Comparison of ENCODE assay signal across 27 mouse cellular contexts in the genomic region with DNA sequence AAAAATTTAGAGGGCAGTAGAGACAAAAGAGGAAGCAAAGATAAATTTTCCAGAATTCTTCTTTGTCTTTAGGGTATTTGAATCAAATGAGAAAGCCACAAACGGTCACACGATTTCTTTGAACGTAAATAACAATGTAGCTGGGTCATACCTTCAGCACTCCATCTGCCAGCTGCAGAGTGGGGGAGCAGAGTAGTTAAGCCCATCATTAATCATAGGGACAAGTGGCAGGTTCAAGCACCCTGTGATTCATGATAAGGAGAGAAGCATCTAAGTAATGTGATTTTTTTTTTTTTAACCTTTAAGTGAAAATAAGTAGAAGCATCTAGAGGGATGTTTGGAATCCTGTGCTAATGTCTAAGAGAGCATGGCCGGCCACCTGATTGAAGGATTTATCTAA.
DNase-seq lines count a peak whose midpoint lies in the region; ATAC-seq and TF ChIP-seq lines count a peak whose summit lies in the region.
"Had no signal": no experiment of that assay in that cellular context is flagged by ENCODE, and none has a peak within 500 bp of the region (broad histone marks: within the 10 kb centered on the region; RNA-seq: fewer than 3 reads in every experiment).

No protein-coding gene starts in this region.

- no peak overlapping the region for H3K27ac ChIP-seq in hindbrain, embryonic 11.5 days (ENCODE audit: low read depth, low read length)
- no peak overlapping the region for H3K27ac ChIP-seq in hindbrain, postnatal 0 days
- H3K27ac ChIP-seq in CH12.LX (ENCODE audit: insufficient read depth, low read depth) = no peak overlapping the region
- H3K27ac ChIP-seq: forebrain, embryonic 15.5 days; heart, adult 2 months; heart, embryonic 10.5 days; heart, embryonic 13.5 days; hindbrain, embryonic 12.5 days; hindbrain, embryonic 15.5 days; intestine, embryonic 15.5 days had no signal

- dilution Hi-C loops in CH12.LX (cut with MboI; ENCODE audit: extremely low pct_ligation_motif_present, extremely low pct_unique_long_range_greater_than_20kb, low sequenced_read_pairs) = no loop called here

- no peak; the same call in 1 of the 2 replicates for ATAC-seq in hindbrain, embryonic 11.5 days (ENCODE audit: low FRiP score)
- ATAC-seq in hindbrain, postnatal 0 days = no peak
- ATAC-seq: intestine, embryonic 15.5 days; Patski had no signal

- TF ChIP-seq EP300 in CH12.LX (IDR thresholded peaks at IDR 0.05; ENCODE audit: low read length) = peak; percentile 48; the same call in 1 of the 2 replicates

- WGBS in hindbrain, embryonic 11.5 days = 66% methylated on average over 4 of the region's 4 CpGs
- WGBS in hindbrain, postnatal 0 days = 68% methylated on average over 4 of the region's 4 CpGs

- H3K79me2 ChIP-seq in CH12.LX (replicated peaks; ENCODE audit: control insufficient read depth, extremely low read depth, insufficient read depth, poor library complexity, severe bottlenecking) = no peaks in the 10 kb centered on the region

- no peaks in the 10 kb centered on the region for H3K9me3 ChIP-seq in hindbrain, embryonic 11.5 days (ENCODE audit: control insufficient read depth, low read length)
- no peaks in the 10 kb centered on the region for H3K9me3 ChIP-seq in hindbrain, postnatal 0 days (ENCODE audit: low read length)
- H3K9me3 ChIP-seq in CH12.LX (replicated peaks; ENCODE audit: low read length) = no peaks in the 10 kb centered on the region
- H3K9me3 ChIP-seq: forebrain, embryonic 10.5 days; forebrain, embryonic 15.5 days; G1E; heart, embryonic 10.5 days; heart, embryonic 13.5 days; hindbrain, embryonic 12.5 days; hindbrain, embryonic 15.5 days; intestine, embryonic 15.5 days had no signal

- TF ChIP-seq RAD21 in CH12.LX (IDR thresholded peaks at IDR 0.05; ENCODE audit: low read depth, low read length) = no peak

- no peaks in the 10 kb centered on the region for H3K27me3 ChIP-seq in hindbrain, embryonic 11.5 days (ENCODE audit: control insufficient read depth, insufficient read depth, low read length)
- no peaks in the 10 kb centered on the region for H3K27me3 ChIP-seq in hindbrain, postnatal 0 days (ENCODE audit: insufficient read depth, low read length)
- H3K27me3 ChIP-seq in CH12.LX (replicated peaks) = no peaks in the 10 kb centered on the region
- H3K27me3 ChIP-seq: forebrain, embryonic 15.5 days; heart, embryonic 13.5 days; hindbrain, embryonic 12.5 days; hindbrain, embryonic 15.5 days; intestine, embryonic 15.5 days; Patski had no signal

- in situ Hi-C loops in CH12.LX (cut with MboI; ENCODE audit: low pct_ligation_motif_present, low pct_unique_long_range_greater_than_20kb, low sequenced_read_pairs) = no loop called here

- no peak overlapping the region for H3K4me2 ChIP-seq in hindbrain, embryonic 11.5 days (replicated peaks; ENCODE audit: low read depth, low read length)
- H3K4me2 ChIP-seq in hindbrain, postnatal 0 days (ENCODE audit: low read depth, low read length) = no peak overlapping the region
- H3K4me2 ChIP-seq in CH12.LX (ENCODE audit: insufficient read depth, low read depth, poor library complexity, severe bottlenecking) = no peak overlapping the region
- H3K4me2 ChIP-seq: forebrain, embryonic 15.5 days; heart, embryonic 13.5 days; hindbrain, embryonic 12.5 days; hindbrain, embryonic 15.5 days; intestine, embryonic 15.5 days had no signal

- no peaks in the 10 kb centered on the region for H3K4me1 ChIP-seq in hindbrain, embryonic 11.5 days (replicated peaks; ENCODE audit: control insufficient read depth, insufficient read depth, low read length)
- no peaks in the 10 kb centered on the region for H3K4me1 ChIP-seq in hindbrain, postnatal 0 days (ENCODE audit: insufficient read depth, low read length)
- H3K4me1 ChIP-seq in CH12.LX (ENCODE audit: control insufficient read depth in 1 of 2, insufficient read depth in 2 of 2) = peaks cover 0 to 11% of the 10 kb centered on the region in 2 experiments; a peak in 2 of 4 replicates
- H3K4me1 ChIP-seq: forebrain, embryonic 10.5 days; forebrain, embryonic 15.5 days; heart, embryonic 10.5 days; heart, embryonic 13.5 days; hindbrain, embryonic 12.5 days; hindbrain, embryonic 15.5 days; intestine, embryonic 15.5 days had no signal

- intact Hi-C loops in gastrocnemius, postnatal 36 days (cut with DNase I) = no loop called here

- no peak overlapping the region for H3K9ac ChIP-seq in hindbrain, embryonic 11.5 days (ENCODE audit: low read depth, low read length)
- no peak overlapping the region for H3K9ac ChIP-seq in hindbrain, postnatal 0 days (replicated peaks; ENCODE audit: low read length)
- H3K9ac ChIP-seq in CH12.LX (ENCODE audit: insufficient read depth, low read depth) = no peak overlapping the region
- H3K9ac ChIP-seq: forebrain, embryonic 15.5 days; heart, embryonic 13.5 days; hindbrain, embryonic 12.5 days; hindbrain, embryonic 15.5 days; intestine, embryonic 15.5 days had no signal

- no peaks in the 10 kb centered on the region for H3K36me3 ChIP-seq in hindbrain, embryonic 11.5 days (ENCODE audit: control insufficient read depth, insufficient read depth, low read length)
- no peaks in the 10 kb centered on the region for H3K36me3 ChIP-seq in hindbrain, postnatal 0 days (ENCODE audit: insufficient read depth, low read length)
- H3K36me3 ChIP-seq in CH12.LX (replicated peaks in 1 of 2; ENCODE audit: control insufficient read depth in 1 of 2, insufficient read depth in 1 of 2, low read length in 1 of 2) = no peaks in the 10 kb centered on the region
- H3K36me3 ChIP-seq: forebrain, embryonic 10.5 days; forebrain, embryonic 15.5 days; G1E; heart, embryonic 10.5 days; heart, embryonic 13.5 days; hindbrain, embryonic 12.5 days; hindbrain, embryonic 15.5 days; intestine, embryonic 15.5 days had no signal

- no peak overlapping the region for H3K4me3 ChIP-seq in hindbrain, embryonic 11.5 days (ENCODE audit: low read depth, low read length)
- no peak overlapping the region for H3K4me3 ChIP-seq in hindbrain, postnatal 0 days (ENCODE audit: low read length)
- H3K4me3 ChIP-seq in CH12.LX (replicated peaks in 1 of 3; ENCODE audit: low read depth in 2 of 3, low read length in 2 of 3, poor library complexity in 1 of 3) = no peak overlapping the region
- H3K4me3 ChIP-seq: forebrain, embryonic 10.5 days; forebrain, embryonic 15.5 days; heart, adult 2 months; heart, embryonic 10.5 days; heart, embryonic 13.5 days; hindbrain, embryonic 12.5 days; hindbrain, embryonic 15.5 days; intestine, embryonic 15.5 days had no signal

- DNase-seq in hindbrain, embryonic 11.5 days (ENCODE audit: low spot score) = peak; percentile 7
- DNase-seq in hindbrain, postnatal 0 days (ENCODE audit: low spot score) = no peak
- peak; percentile 47 for DNase-seq in CH12.LX (ENCODE audit: extremely low read depth)
- peak; percentile 3 for DNase-seq in brain, adult 2 months (ENCODE audit: low read depth, low spot score)
- peak; percentile 7 for DNase-seq in embryo, embryonic 11 days
- DNase-seq in gastrocnemius, postnatal 36 days = no peak
- DNase-seq in cerebellum, adult 18-20 months = no peak
- DNase-seq in cerebellum, adult 11 months = no peak
- DNase-seq: adrenal gland, postnatal 10 days; adrenal gland, postnatal 36 days; cerebellum, adult 2 months; cerebellum, adult 9-11 months; cerebellum, postnatal 25 days; gastrocnemius, postnatal 25 days; heart, adult 2 months; heart, postnatal 14 days; heart, postnatal 4 days; kidney, adult 18-20 months had no signal

- no peak for TF ChIP-seq CTCF in hindbrain, postnatal 0 days (IDR thresholded peaks at IDR 0.05; ENCODE audit: low read depth)
- no peak for TF ChIP-seq CTCF in CH12.LX (conservative IDR thresholded peaks at IDR 0.05 in 1 of 2, IDR thresholded peaks at IDR 0.05 in 1 of 2; ENCODE audit: low read depth in 2 of 2, low read length in 2 of 2)

- TF ChIP-seq POLR2A in CH12.LX (IDR thresholded peaks at IDR 0.05; ENCODE audit: low read depth, low read length) = no peak

TF ChIP-seq in CH12.LX, 34 proteins besides CTCF, POLR2A, EP300 and RAD21:
- no peak for TF ChIP-seq JUN (IDR thresholded peaks at IDR 0.05; ENCODE audit: insufficient read depth, low read depth, low read length)
- TF ChIP-seq RCOR1 (conservative IDR thresholded peaks at IDR 0.05; ENCODE audit: low read depth, low read length) = no peak
- TF ChIP-seq MYC (IDR thresholded peaks at IDR 0.05; ENCODE audit: low read depth, low read length) = no peak
- no peak for TF ChIP-seq USF2 (conservative IDR thresholded peaks at IDR 0.05; ENCODE audit: low read depth, low read length)
- no peak; the same call in 1 of the 2 replicates for TF ChIP-seq ETS1 (conservative IDR thresholded peaks at IDR 0.05; ENCODE audit: low read depth, low read length)
- no peak for TF ChIP-seq CHD2 (IDR thresholded peaks at IDR 0.05; ENCODE audit: low read length)
- TF ChIP-seq CHD1 (IDR thresholded peaks at IDR 0.05; ENCODE audit: low read depth, low read length) = no peak
- peak; percentile 54; the same call in 1 of the 2 replicates for TF ChIP-seq BHLHE40 (IDR thresholded peaks at IDR 0.05; ENCODE audit: low read depth, low read length)

Comparison
In these comparisons a context has a peak if more than half of its experiments do, and no peak if none do; other contexts are left out.
1. DNase-seq: peak in hindbrain, embryonic 11.5 days (single experiment), CH12.LX (single experiment), brain, adult 2 months (single experiment) and embryo, embryonic 11 days (single experiment); none in hindbrain, postnatal 0 days (single experiment), gastrocnemius, postnatal 36 days (0 of 2), cerebellum, adult 18-20 months (0 of 2) and cerebellum, adult 11 months (single experiment).